Mouse (Mus musculus): ENCODE results near the gene Pex14. TPM values are rescaled to one million over a fixed set of nuclear protein-coding genes. Genes with fewer than 3 reads are reported as not detected.
A peak's percentile ranks its signal among the peaks of the same experiment; 100 is the strongest.

Gene Pex14
- polyA plus RNA-seq (2015; fragmentation: Nextera tagmentation; extraction: Ambion mirVana): 65.0 and 67.3 TPM in 2 replicates

- H3K9ac ChIP-seq (replicated peaks; ENCODE audit: low read length): peak within 1 kb of the TSS; percentile 96
- H3K27ac ChIP-seq (ENCODE audit: low read length): peak within 1 kb of the TSS; percentile 70
- H3K4me3 ChIP-seq (ENCODE audit: low read length): peak within 1 kb of the TSS; percentile 100
- H3K4me2 ChIP-seq (replicated peaks; ENCODE audit: low read depth, low read length): peak within 1 kb of the TSS; percentile 90
- no peaks in the 10 kb centered on the region for H3K36me3 ChIP-seq (ENCODE audit: insufficient read depth, low read length)
- H3K27me3 ChIP-seq (ENCODE audit: insufficient read depth, low read length): no peaks in the 10 kb centered on the region
- H3K9me3 ChIP-seq (ENCODE audit: low read length): no peaks in the 10 kb centered on the region
- peaks cover 13% of the 10 kb centered on the region for H3K4me1 ChIP-seq (ENCODE audit: insufficient read depth, low read length)
- WGBS: under 1% methylated on average over 50 of the region's 50 CpGs
- peak; percentile 77 for ATAC-seq (ENCODE audit: low FRiP score, low TSS enrichment)
Observed at GRCm38 (mm10) chr4:149099369-149100017, at the start of gene Pex14. Gene Pex14 (minus strand): TSS chr4:149099876.

GRCm38 (mm10) chr4:149149196-149149595 is 49.5 kb upstream of the Pex14 start:
- peaks cover 9% of the 10 kb centered on the region; the same call in 1 of the 2 replicates for H3K4me1 ChIP-seq (ENCODE audit: insufficient read depth, low read length)
- ATAC-seq (ENCODE audit: low FRiP score, low TSS enrichment): no peak
- no peaks in the 10 kb centered on the region for H3K9me3 ChIP-seq (ENCODE audit: low read length)
- H3K27ac ChIP-seq (ENCODE audit: low read length): no peak overlapping the region
- no peak overlapping the region for H3K4me2 ChIP-seq (replicated peaks; ENCODE audit: low read depth, low read length)
- H3K36me3 ChIP-seq (ENCODE audit: insufficient read depth, low read length): peaks cover 39% of the 10 kb centered on the region
- no peak overlapping the region for H3K4me3 ChIP-seq (ENCODE audit: low read length)
- WGBS: 59% methylated on average over 9 of the region's 9 CpGs
- no peak overlapping the region for H3K9ac ChIP-seq (replicated peaks; ENCODE audit: low read length)
- H3K27me3 ChIP-seq (ENCODE audit: insufficient read depth, low read length): no peaks in the 10 kb centered on the region

GRCm38 (mm10) chr4:149148084-149148483 is 48.4 kb upstream of the Pex14 start:
- ATAC-seq (ENCODE audit: low FRiP score, low TSS enrichment): no peak

GRCm38 (mm10) chr4:149147528-149147927 is 47.9 kb upstream of the Pex14 start:
- H3K27ac ChIP-seq (ENCODE audit: low read length): 0 out of 2 replicates have a peak overlapping the region, but pooled peaks have one; percentile 22
- H3K9ac ChIP-seq (replicated peaks; ENCODE audit: low read length): no peak overlapping the region
- no peak overlapping the region for H3K4me2 ChIP-seq (replicated peaks; ENCODE audit: low read depth, low read length)
- H3K9me3 ChIP-seq (ENCODE audit: low read length): no peaks in the 10 kb centered on the region
- no peak overlapping the region for H3K4me3 ChIP-seq (ENCODE audit: low read length)
- peaks cover 9% of the 10 kb centered on the region; the same call in 1 of the 2 replicates for H3K4me1 ChIP-seq (ENCODE audit: insufficient read depth, low read length)
- WGBS: 83% methylated on average over 7 of the region's 7 CpGs
- peaks cover 22% of the 10 kb centered on the region for H3K36me3 ChIP-seq (ENCODE audit: insufficient read depth, low read length)
- H3K27me3 ChIP-seq (ENCODE audit: insufficient read depth, low read length): no peaks in the 10 kb centered on the region
- ATAC-seq (ENCODE audit: low FRiP score, low TSS enrichment): no peak

More at GRCm38 (mm10) chr4:149148084-149148483, 48.4 kb upstream of the Pex14 start:
- WGBS: 77% methylated on average over 4 of the region's 4 CpGs
- Histone ChIP-seq H3K27me3 (ENCODE audit: insufficient read depth, low read length) (no peaks in the 10 kb centered on the region), H3K36me3 (ENCODE audit: insufficient read depth, low read length) (peaks cover 27% of the 10 kb centered on the region), H3K4me3 (ENCODE audit: low read length) (no peak overlapping the region), H3K4me2 (replicated peaks; ENCODE audit: low read depth, low read length) (no peak overlapping the region), H3K4me1 (ENCODE audit: insufficient read depth, low read length) (peaks cover 9% of the 10 kb centered on the region; the same call in 1 of the 2 replicates), H3K9ac (replicated peaks; ENCODE audit: low read length) (no peak overlapping the region), H3K9me3 (ENCODE audit: low read length) (no peaks in the 10 kb centered on the region), H3K27ac (ENCODE audit: low read length) (0 out of 2 replicates have a peak overlapping the region, but pooled peaks have one; percentile 22)

- peaks cover 9% of the 10 kb centered on the region; the same call in 1 of the 2 replicates for H3K4me1 ChIP-seq (ENCODE audit: insufficient read depth, low read length)
- WGBS: 84% methylated on average over 4 of the region's 4 CpGs
Observed at GRCm38 (mm10) chr4:149145151-149145550, 45.5 kb upstream of the Pex14 start.

GRCm38 (mm10) chr4:149144459-149144858 is 44.8 kb upstream of the Pex14 start:
- no peak overlapping the region for H3K4me3 ChIP-seq (ENCODE audit: low read length)
- H3K4me2 ChIP-seq (replicated peaks; ENCODE audit: low read depth, low read length): no peak overlapping the region
- no peaks in the 10 kb centered on the region for H3K27me3 ChIP-seq (ENCODE audit: insufficient read depth, low read length)
- no peaks in the 10 kb centered on the region for H3K9me3 ChIP-seq (ENCODE audit: low read length)
- no peak overlapping the region; the same call in 1 of the 2 replicates for H3K9ac ChIP-seq (replicated peaks; ENCODE audit: low read length)
- no peak overlapping the region for H3K27ac ChIP-seq (ENCODE audit: low read length)
- no peaks in the 10 kb centered on the region for H3K36me3 ChIP-seq (ENCODE audit: insufficient read depth, low read length)
- peak; percentile 90 for ATAC-seq (ENCODE audit: low FRiP score, low TSS enrichment)
- WGBS: 1% methylated on average over 3 of the region's 3 CpGs
- peaks cover 9% of the 10 kb centered on the region; the same call in 1 of the 2 replicates for H3K4me1 ChIP-seq (ENCODE audit: insufficient read depth, low read length)

More at GRCm38 (mm10) chr4:149145151-149145550, 45.5 kb upstream of the Pex14 start:
- 0 out of 2 replicates have a peak, but pooled peaks cover under 1% of the 10 kb centered on the region for H3K36me3 ChIP-seq (ENCODE audit: insufficient read depth, low read length)
- no peak overlapping the region for H3K4me3 ChIP-seq (ENCODE audit: low read length)
- H3K4me2 ChIP-seq (replicated peaks; ENCODE audit: low read depth, low read length): no peak overlapping the region
- no peaks in the 10 kb centered on the region for H3K9me3 ChIP-seq (ENCODE audit: low read length)
- H3K9ac ChIP-seq (replicated peaks; ENCODE audit: low read length): no peak overlapping the region
- no peak for ATAC-seq (ENCODE audit: low FRiP score, low TSS enrichment)
- H3K27me3 ChIP-seq (ENCODE audit: insufficient read depth, low read length): no peaks in the 10 kb centered on the region
- H3K27ac ChIP-seq (ENCODE audit: low read length): no peak overlapping the region

- no peaks in the 10 kb centered on the region for H3K9me3 ChIP-seq (ENCODE audit: low read length)
Observed at GRCm38 (mm10) chr4:149143594-149143993, 43.9 kb upstream of the Pex14 start.

GRCm38 (mm10) chr4:149138515-149138914 is 38.8 kb upstream of the Pex14 start:
- Histone ChIP-seq H3K27me3 (ENCODE audit: insufficient read depth, low read length) (no peaks in the 10 kb centered on the region), H3K4me3 (ENCODE audit: low read length) (no peak overlapping the region), H3K27ac (ENCODE audit: low read length) (no peak overlapping the region), H3K36me3 (ENCODE audit: insufficient read depth, low read length) (no peaks in the 10 kb centered on the region), H3K9ac (replicated peaks; ENCODE audit: low read length) (no peak overlapping the region), H3K4me1 (ENCODE audit: insufficient read depth, low read length) (peaks cover 6% of the 10 kb centered on the region), H3K4me2 (replicated peaks; ENCODE audit: low read depth, low read length) (no peak overlapping the region), H3K9me3 (ENCODE audit: low read length) (no peaks in the 10 kb centered on the region)
- WGBS: 64% methylated on average over 8 of the region's 8 CpGs
- no peak for ATAC-seq (ENCODE audit: low FRiP score, low TSS enrichment)

More at GRCm38 (mm10) chr4:149143594-149143993, 43.9 kb upstream of the Pex14 start:
- Histone ChIP-seq H3K9ac (replicated peaks; ENCODE audit: low read length) (no peak overlapping the region), H3K27me3 (ENCODE audit: insufficient read depth, low read length) (no peaks in the 10 kb centered on the region), H3K4me3 (ENCODE audit: low read length) (no peak overlapping the region), H3K4me1 (ENCODE audit: insufficient read depth, low read length) (peaks cover 9% of the 10 kb centered on the region; the same call in 1 of the 2 replicates), H3K36me3 (ENCODE audit: insufficient read depth, low read length) (no peaks in the 10 kb centered on the region), H3K27ac (ENCODE audit: low read length) (no peak overlapping the region), H3K4me2 (replicated peaks; ENCODE audit: low read depth, low read length) (no peak overlapping the region)
- 16% methylated on average over 4 of the region's 4 CpGs for WGBS
- no peak for ATAC-seq (ENCODE audit: low FRiP score, low TSS enrichment)

GRCm38 (mm10) chr4:149136982-149137770 is 37.5 kb upstream of the Pex14 start, which contains the start of gene Cenps:
Gene Cenps (minus strand): TSS chr4:149137629.
- ATAC-seq (ENCODE audit: low FRiP score, low TSS enrichment): peak; percentile 94
- H3K4me2 ChIP-seq (replicated peaks; ENCODE audit: low read depth, low read length): peak within 1 kb of the TSS; percentile 66
- peak within 1 kb of the TSS; percentile 78 for H3K9ac ChIP-seq (replicated peaks; ENCODE audit: low read length)
- H3K27ac ChIP-seq (ENCODE audit: low read length): peak within 1 kb of the TSS; percentile 92
- H3K4me3 ChIP-seq (ENCODE audit: low read length): peak within 1 kb of the TSS; percentile 65
- no peaks in the 10 kb centered on the region for H3K9me3 ChIP-seq (ENCODE audit: low read length)
- peaks cover 6% of the 10 kb centered on the region for H3K4me1 ChIP-seq (ENCODE audit: insufficient read depth, low read length)
- no peaks in the 10 kb centered on the region for H3K27me3 ChIP-seq (ENCODE audit: insufficient read depth, low read length)
- WGBS: 1% methylated on average over 68 of the region's 68 CpGs
- no peaks in the 10 kb centered on the region for H3K36me3 ChIP-seq (ENCODE audit: insufficient read depth, low read length)

Data from kidney, embryonic 16.5 days (tissue).